Mouse (Mus musculus) heart, adult 11 months (tissue): ENCODE results near the gene Zfp831.

Experiments
- DNase-seq: peaks from one replicate; pipeline ENCODE4 v3.0.0; 2022

Gene Zfp831

GRCm38 (mm10) chr2:174655341-174655740, 12.0 kb downstream of the Zfp831 start:
- DNase-seq: peak; percentile 68

- peak; percentile 72 for DNase-seq
Measured at GRCm38 (mm10) chr2:174658229-174658844, 15.0 kb downstream of the Zfp831 start.

- DNase-seq: no peak
Measured at GRCm38 (mm10) chr2:174659874-174660273, 16.5 kb downstream of the Zfp831 start.

GRCm38 (mm10) chr2:174660321-174660720, 17.0 kb downstream of the Zfp831 start:
- peak; percentile 50 for DNase-seq

- peak; percentile 78 for DNase-seq
Measured at GRCm38 (mm10) chr2:174661436-174662171, 18.3 kb downstream of the Zfp831 start.

- DNase-seq: no peak
Measured at GRCm38 (mm10) chr2:174662593-174662992, 19.3 kb downstream of the Zfp831 start.

- DNase-seq: peak; percentile 72
Measured at GRCm38 (mm10) chr2:174665404-174665803, 22.1 kb downstream of the Zfp831 start.

GRCm38 (mm10) chr2:174668806-174669205, 25.5 kb downstream of the Zfp831 start:
- peak; percentile 97 for DNase-seq

GRCm38 (mm10) chr2:174672506-174673190, 29.3 kb downstream of the Zfp831 start:
- DNase-seq: peak; percentile 94

- DNase-seq: peak; percentile 95
Measured at GRCm38 (mm10) chr2:174673592-174674286, 30.4 kb downstream of the Zfp831 start.

- no peak for DNase-seq
Measured at GRCm38 (mm10) chr2:174674287-174675045, 31.1 kb downstream of the Zfp831 start.

- DNase-seq: peak; percentile 92
Measured at GRCm38 (mm10) chr2:174675642-174676041, 32.3 kb downstream of the Zfp831 start.

- peak; percentile 65 for DNase-seq
Measured at GRCm38 (mm10) chr2:174701351-174701750, 58.0 kb downstream of the Zfp831 start.

- DNase-seq: peak; percentile 55
Measured at GRCm38 (mm10) chr2:174707101-174707500, 63.8 kb downstream of the Zfp831 start.

GRCm38 (mm10) chr2:174708587-174708986, 65.3 kb downstream of the Zfp831 start:
- DNase-seq: peak; percentile 76

- DNase-seq: no peak
Measured at GRCm38 (mm10) chr2:174710185-174710584, 66.9 kb downstream of the Zfp831 start.

- DNase-seq: no peak
Measured at GRCm38 (mm10) chr2:174712043-174712442, 68.7 kb downstream of the Zfp831 start.

GRCm38 (mm10) chr2:174715938-174716337, 72.6 kb downstream of the Zfp831 start:
- peak; percentile 14 for DNase-seq

GRCm38 (mm10) chr2:174717857-174718256, 74.5 kb downstream of the Zfp831 start:
- no peak for DNase-seq

GRCm38 (mm10) chr2:174727114-174727823, 83.9 kb downstream of the Zfp831 start:
- DNase-seq: peak; percentile 83

GRCm38 (mm10) chr2:174731939-174732338, 88.6 kb downstream of the Zfp831 start:
- DNase-seq: peak; percentile 78

GRCm38 (mm10) chr2:174735270-174735669, 91.9 kb downstream of the Zfp831 start:
- no peak for DNase-seq
